Mouse (Mus musculus) heart, embryonic 14.5 days (tissue): ENCODE results near the gene Rora. TPM values are rescaled to one million over a fixed set of nuclear protein-coding genes. Genes with fewer than 3 reads are reported as not detected.

Experiments
- ATAC-seq: fragments of 200-750 bp; cut with Nextera tagmentation; 2 replicates; pipeline ENCODE4 v1.8.0; 2017; ENCODE audit warnings: low read depth, moderate TSS enrichment; ENCODE audit not compliant: insufficient number of reproducible peaks, insufficient read depth, low FRiP score
- H3K27ac ChIP-seq, 2 experiments: fragments of 200-500 bp in 1 of 2; fragments of 300-500 bp in 1 of 2; sonication (generic) in 1 of 2; replicated peaks in 1 of 2; 2 replicates each; pipeline ENCODE4 v1.5.1; 2012 to 2014; ENCODE audit warnings: low read depth in 2 of 2, low read length in 2 of 2, control low read depth in 1 of 2, mild to moderate bottlenecking in 1 of 2, mixed read lengths in 1 of 2; ENCODE audit not compliant: control insufficient read depth in 1 of 2, insufficient read depth in 1 of 2
- H3K27me3 ChIP-seq: fragments of 300-500 bp; sonication (generic); 2 replicates; pipeline ENCODE4 v1.6.1; 2014; ENCODE audit warnings: mild to moderate bottlenecking, low read length, control low read depth; ENCODE audit not compliant: control insufficient read depth, insufficient read depth
- H3K36me3 ChIP-seq: fragments of 300-500 bp; sonication (generic); 2 replicates; pipeline ENCODE4 v1.6.1; 2014; ENCODE audit warnings: mild to moderate bottlenecking, control low read depth, low read length, mixed read lengths; ENCODE audit not compliant: control insufficient read depth, insufficient read depth
- H3K4me1 ChIP-seq, 2 experiments: fragments of 200-500 bp in 1 of 2; fragments of 300-500 bp in 1 of 2; sonication (generic) in 1 of 2; 2 replicates each; pipeline ENCODE4 v1.6.1; 2012 to 2014; ENCODE audit warnings: low read length in 2 of 2, control low read depth in 1 of 2, mixed read lengths in 1 of 2; ENCODE audit not compliant: control insufficient read depth in 2 of 2, insufficient read depth in 2 of 2
- H3K4me2 ChIP-seq: fragments of 300-500 bp; sonication (generic); 2 replicates; pipeline ENCODE4 v1.6.1; 2014; ENCODE audit warnings: mild to moderate bottlenecking, low read length
- H3K4me3 ChIP-seq, 2 experiments: fragments of 200-500 bp in 1 of 2; fragments of 300-500 bp in 1 of 2; sonication (generic) in 1 of 2; 2 replicates each; pipeline ENCODE4 v1.5.1; 2012 to 2014; ENCODE audit warnings: low read length in 2 of 2, mild to moderate bottlenecking in 2 of 2, control low read depth in 1 of 2, low read depth in 1 of 2, moderate library complexity in 1 of 2; ENCODE audit not compliant: control insufficient read depth in 1 of 2, insufficient read depth in 1 of 2
- H3K9ac ChIP-seq: fragments of 300-500 bp; sonication (generic); 2 replicates; pipeline ENCODE4 v1.6.1; 2014; ENCODE audit warnings: mild to moderate bottlenecking, low read length
- H3K9me3 ChIP-seq: fragments of 300-500 bp; sonication (generic); 2 replicates; pipeline ENCODE4 v1.6.1; 2016; ENCODE audit warnings: low read length, control low read depth; ENCODE audit not compliant: control insufficient read depth
- WGBS: fragments of 180-500 bp; shearing (Covaris S2); extraction: QIAGEN DNeasy Blood & Tissue Kit; methylation state at CpG from one replicate; pipeline ENCODE4 v1.1.7; 2014; 5-methylcytosine and 5-hydroxymethylcytosine counted together
- polyA plus RNA-seq: library from polyadenylated mRNA; unstranded; fragments of >200 nt; fragmentation: Nextera tagmentation; extraction: Ambion mirVana; gene quantifications from 2 replicates; pipeline ENCODE4 v1.2.1, GENCODE M21; 2014

The Rora gene
- polyA plus RNA-seq, 1 experiment from 2014 or later: 6.9 TPM

GRCm38 (mm10) chr9:69008706-69009105 is 355.1 kb downstream of the Rora start:
- Histone ChIP-seq H3K9me3 (no peaks in the 10 kb centered on the region), H3K36me3 (no peaks in the 10 kb centered on the region), H3K9ac (no peak overlapping the region), H3K27me3 (no peaks in the 10 kb centered on the region), H3K4me1 (0 out of 4 replicates have a peak, but pooled peaks cover 2 to 4% of the 10 kb centered on the region in 2 experiments), H3K4me2 (no peak overlapping the region), H3K27ac (no peak overlapping the region), H3K4me3 (no peak overlapping the region)
- whole genome bisulfite sequencing: 61% methylated on average over 2 of the region's 2 CpGs
- no peak for ATAC-seq

- Histone ChIP-seq H3K4me2 (no peak overlapping the region), H3K4me3 (no peak overlapping the region), H3K27ac (no peak overlapping the region), H3K9ac (no peak overlapping the region), H3K27me3 (no peaks in the 10 kb centered on the region), H3K36me3 (no peaks in the 10 kb centered on the region), H3K9me3 (no peaks in the 10 kb centered on the region), H3K4me1 (no peaks in the 10 kb centered on the region)
- ATAC-seq: no peak
- 68% methylated on average over 5 of the region's 5 CpGs for WGBS
Observed at GRCm38 (mm10) chr9:69010886-69011285, 357.3 kb downstream of the Rora start.

GRCm38 (mm10) chr9:69013186-69013715 is 359.7 kb downstream of the Rora start:
- H3K9ac ChIP-seq: no peak overlapping the region
- no peaks in the 10 kb centered on the region for H3K27me3 ChIP-seq
- no peaks in the 10 kb centered on the region for H3K4me1 ChIP-seq
- H3K36me3 ChIP-seq: no peaks in the 10 kb centered on the region
- no peak overlapping the region for H3K27ac ChIP-seq
- ATAC-seq: no peak
- 85% methylated on average over 7 of the region's 7 CpGs for WGBS
- no peak overlapping the region for H3K4me3 ChIP-seq
- no peak overlapping the region for H3K4me2 ChIP-seq
- no peaks in the 10 kb centered on the region for H3K9me3 ChIP-seq

GRCm38 (mm10) chr9:69014203-69014602 is 360.6 kb downstream of the Rora start:
- Histone ChIP-seq H3K9me3 (no peaks in the 10 kb centered on the region), H3K9ac (no peak overlapping the region), H3K4me3 (no peak overlapping the region), H3K27me3 (no peaks in the 10 kb centered on the region), H3K36me3 (no peaks in the 10 kb centered on the region), H3K27ac (no peak overlapping the region), H3K4me1 (no peaks in the 10 kb centered on the region), H3K4me2 (no peak overlapping the region)
- no peak for ATAC-seq
- 88% methylated on average over 2 of the region's 2 CpGs for WGBS

GRCm38 (mm10) chr9:69020381-69020780 is 366.8 kb downstream of the Rora start:
- Histone ChIP-seq H3K4me3 (no peak overlapping the region), H3K9ac (no peak overlapping the region), H3K27ac (no peak overlapping the region), H3K36me3 (no peaks in the 10 kb centered on the region), H3K27me3 (no peaks in the 10 kb centered on the region), H3K9me3 (0 out of 2 replicates have a peak, but pooled peaks cover 4% of the 10 kb centered on the region), H3K4me2 (no peak overlapping the region), H3K4me1 (no peaks in the 10 kb centered on the region)
- ATAC-seq: no peak
- 85% methylated on average over 4 of the region's 4 CpGs for WGBS

GRCm38 (mm10) chr9:69021482-69021881 is 367.9 kb downstream of the Rora start:
- no peaks in the 10 kb centered on the region for H3K36me3 ChIP-seq
- H3K4me1 ChIP-seq: no peaks in the 10 kb centered on the region
- H3K9me3 ChIP-seq: 0 out of 2 replicates have a peak, but pooled peaks cover 4% of the 10 kb centered on the region
- no peak overlapping the region for H3K4me2 ChIP-seq
- H3K9ac ChIP-seq: no peak overlapping the region
- no peak overlapping the region for H3K4me3 ChIP-seq
- H3K27me3 ChIP-seq: no peaks in the 10 kb centered on the region
- WGBS: 79% methylated on average over 1 of the region's 1 CpGs
- no peak for ATAC-seq
- no peak overlapping the region for H3K27ac ChIP-seq

GRCm38 (mm10) chr9:69023314-69023713 is 369.7 kb downstream of the Rora start:
- ATAC-seq: no peak
- no peak overlapping the region for H3K27ac ChIP-seq
- H3K4me2 ChIP-seq: no peak overlapping the region
- H3K4me1 ChIP-seq: no peaks in the 10 kb centered on the region
- 0 out of 2 replicates have a peak, but pooled peaks cover 4% of the 10 kb centered on the region for H3K9me3 ChIP-seq
- no peaks in the 10 kb centered on the region for H3K27me3 ChIP-seq
- no peak overlapping the region for H3K9ac ChIP-seq
- H3K36me3 ChIP-seq: no peaks in the 10 kb centered on the region
- H3K4me3 ChIP-seq: no peak overlapping the region
- WGBS: 75% methylated on average over 3 of the region's 3 CpGs

GRCm38 (mm10) chr9:69028177-69028576 is 374.6 kb downstream of the Rora start:
- WGBS: 55% methylated on average over 4 of the region's 4 CpGs
- Histone ChIP-seq H3K4me1 (no peaks in the 10 kb centered on the region), H3K36me3 (no peaks in the 10 kb centered on the region), H3K9ac (no peak overlapping the region), H3K27ac (no peak overlapping the region), H3K4me2 (no peak overlapping the region), H3K9me3 (0 out of 2 replicates have a peak, but pooled peaks cover 4% of the 10 kb centered on the region), H3K4me3 (no peak overlapping the region), H3K27me3 (no peaks in the 10 kb centered on the region)
- no peak for ATAC-seq
